Mouse (Mus musculus) megakaryocyte, embryonic 14.5 days (primary cell): Measurements from ENCODE around the gene Sertad3. TPM values are rescaled to one million over a fixed set of nuclear protein-coding genes. Genes with fewer than 3 reads are reported as not detected.

Experiments used
- H3K27me3 ChIP-seq: replicated peaks from 2 replicates; pipeline ENCODE3; 2012; ENCODE audit warnings: inconsistent platforms
- H3K36me3 ChIP-seq: replicated peaks from 2 replicates; pipeline ENCODE3; 2012; ENCODE audit warnings: low read length, inconsistent platforms, mixed read lengths
- H3K4me1 ChIP-seq: 2 replicates; pipeline ENCODE4 v1.6.1; 2012; ENCODE audit warnings: inconsistent platforms
- H3K4me3 ChIP-seq: replicated peaks from 2 replicates; pipeline ENCODE3; 2012; ENCODE audit warnings: moderate library complexity, mild to moderate bottlenecking, inconsistent platforms
- H3K9me3 ChIP-seq: 2 replicates; pipeline ENCODE4 v1.6.1; 2012; ENCODE audit warnings: inconsistent platforms
- FLI1 ChIP-seq: IDR thresholded peaks from 2 replicates; pipeline ENCODE4 v1.6.1; 2012; ENCODE audit warnings: low read length, inconsistent platforms, mixed read lengths
- GATA1 ChIP-seq: IDR thresholded peaks from 3 replicates; pipeline ENCODE4 v1.6.1; 2012; ENCODE audit warnings: mixed read lengths, low read length, inconsistent platforms, borderline replicate concordance
- polyA plus RNA-seq: library from polyadenylated mRNA; stranded (reverse); fragments of >175 nt; gene quantifications from 2 replicates; pipeline ENCODE4 v1.2.3, GENCODE M21; 2012; ENCODE audit warnings: low replicate concordance; ENCODE audit not compliant: insufficient read depth

Gene Sertad3
- polyA plus RNA-seq, 1 experiment = 28.2 TPM

DNA sequence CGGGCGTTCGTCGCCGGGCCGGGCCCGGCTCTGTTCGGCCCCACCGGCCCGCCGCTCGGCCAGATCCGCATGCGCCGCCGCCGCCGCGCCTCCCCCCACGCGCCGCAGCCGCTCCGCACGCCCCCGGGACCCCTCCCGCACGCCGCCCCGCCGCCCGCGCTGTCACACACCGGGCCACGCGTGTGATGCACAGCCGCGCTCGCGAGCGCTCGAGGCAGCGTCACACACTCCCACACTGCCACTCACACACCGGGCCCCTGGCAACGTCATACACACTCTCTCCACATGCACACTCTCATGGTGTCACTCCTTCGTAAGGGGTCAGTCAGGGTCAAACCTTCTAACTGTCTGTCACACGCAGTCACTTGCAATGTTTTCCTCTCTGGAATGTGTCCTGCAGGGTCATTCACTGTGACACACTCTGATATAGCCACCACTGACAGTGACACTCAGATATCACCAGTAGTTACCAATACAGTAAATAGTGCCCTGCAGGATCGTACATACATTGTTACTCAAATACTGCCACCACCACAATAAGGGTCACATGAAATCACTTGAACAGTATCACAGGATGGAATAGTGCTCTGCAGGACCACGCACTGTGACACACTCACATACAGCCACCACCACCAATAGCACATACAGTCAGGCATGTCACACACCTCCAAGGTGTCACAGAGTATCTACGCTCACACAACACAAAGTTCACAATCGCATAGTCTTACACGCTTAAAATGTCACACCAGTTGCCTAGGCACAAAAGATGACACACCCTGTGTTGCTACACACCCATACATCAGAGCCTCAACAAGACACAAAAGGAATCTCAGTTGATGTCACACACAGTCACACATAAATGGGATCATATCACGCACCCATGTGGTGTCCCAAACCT, 26.8 kb upstream of the Sertad3 start:
- Histone ChIP-seq H3K9me3 (peaks cover 7% of the 10 kb centered on the region; the same call in 1 of the 2 replicates), H3K36me3 (peaks cover 12% of the 10 kb centered on the region), H3K27me3 (peaks cover 43% of the 10 kb centered on the region), H3K4me1 (peaks cover 54% of the 10 kb centered on the region), H3K4me3 (peak overlapping the region; percentile 96)
- TF ChIP-seq FLI1 (no peak), GATA1 (no peak)

DNA sequence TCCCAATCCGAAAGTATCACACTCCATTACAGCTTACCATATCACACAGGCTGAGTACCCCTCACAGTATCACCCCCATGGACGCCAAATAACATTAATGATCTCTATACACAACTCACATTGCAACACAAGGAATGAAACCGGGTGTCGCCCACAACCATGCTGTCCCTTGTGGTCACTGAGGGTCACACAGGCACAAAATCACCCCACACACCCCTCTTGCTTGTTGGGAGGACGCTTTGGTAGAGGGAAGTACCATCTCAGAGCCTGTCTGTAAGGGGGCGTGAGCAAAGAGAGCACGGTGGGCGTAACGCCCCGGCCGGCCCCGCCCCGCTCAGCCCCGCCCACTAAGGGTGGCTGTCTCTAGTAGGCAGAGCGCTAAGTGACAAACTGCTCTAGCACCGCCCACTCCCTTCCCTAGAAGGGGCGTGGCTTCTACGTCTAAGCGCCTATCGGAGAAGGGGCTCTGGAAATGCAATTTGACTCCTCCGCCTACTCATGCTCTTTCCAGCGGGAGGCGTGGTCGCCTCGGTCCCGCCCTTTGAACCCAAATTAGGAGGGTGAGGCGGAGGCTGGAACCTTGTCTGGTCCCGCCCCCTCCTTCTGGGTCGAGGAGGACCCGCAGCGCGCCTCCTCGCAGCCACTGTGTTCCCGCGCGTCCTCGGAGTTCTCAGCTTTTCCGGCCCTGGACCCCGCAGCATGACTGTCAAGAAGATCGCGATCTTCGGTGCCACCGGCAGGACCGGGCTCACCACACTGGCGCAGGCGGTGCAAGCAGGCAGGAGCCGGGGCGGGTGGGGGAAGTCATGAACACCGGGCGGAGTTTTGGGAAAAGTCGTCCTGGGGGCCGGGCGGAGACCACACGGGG, 25.9 kb upstream of the Sertad3 start, which contains the start of the genes Sptbn4 and Blvrb:
Gene Sptbn4, minus strand, starts transcription at position 268 of the 868 bp plus-strand sequence.
Gene Blvrb, plus strand, starts transcription at position 560 of the 868 bp plus-strand sequence.
- H3K36me3 ChIP-seq = peaks cover 21% of the 10 kb centered on the region
- H3K4me3 ChIP-seq = peak within 1 kb of the TSS; percentile 96
- TF ChIP-seq GATA1 (no peak), FLI1 (no peak)
- peaks cover 63% of the 10 kb centered on the region for H3K4me1 ChIP-seq
- peaks cover 38% of the 10 kb centered on the region for H3K27me3 ChIP-seq
- H3K9me3 ChIP-seq = peaks cover 4% of the 10 kb centered on the region; the same call in 1 of the 2 replicates

DNA sequence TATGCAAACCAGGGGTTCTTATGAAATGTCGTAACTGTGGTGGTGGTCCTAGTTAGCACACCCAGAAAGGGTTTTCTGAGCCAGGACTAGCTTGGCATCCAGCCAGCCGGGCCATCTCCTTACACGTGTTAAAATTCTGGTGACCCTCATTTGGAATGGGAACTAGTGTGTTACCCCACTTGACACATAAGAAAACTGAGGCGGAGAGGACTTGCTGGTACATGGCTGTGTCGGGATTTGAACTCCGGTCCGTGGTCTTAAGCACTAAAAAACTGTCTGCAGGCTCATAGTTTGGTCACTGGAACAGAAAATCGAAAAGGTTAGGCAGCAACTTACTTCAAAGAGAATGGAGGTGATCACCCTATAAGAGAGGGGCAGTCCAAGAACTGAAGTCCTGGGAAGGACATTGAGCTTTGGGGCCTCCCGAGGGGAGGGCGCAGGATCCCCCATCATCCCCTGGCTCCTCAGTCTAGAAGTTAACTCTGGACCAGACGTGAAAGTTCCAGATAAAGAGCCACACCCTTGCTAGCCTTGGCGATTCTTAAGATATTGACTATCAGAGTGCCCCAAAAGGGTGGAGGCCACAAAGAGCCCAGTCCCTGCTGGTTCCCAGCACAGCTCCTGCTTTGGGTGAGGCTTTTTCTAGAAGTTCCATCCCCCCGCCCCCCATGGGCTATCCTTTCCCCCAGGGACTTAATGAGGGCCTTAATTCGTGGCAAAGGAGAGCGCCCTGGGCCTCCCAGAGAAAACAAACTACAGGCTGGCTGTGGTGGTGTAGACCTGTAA, 25.0 kb upstream of the Sertad3 start:
- Histone ChIP-seq H3K36me3 (peaks cover 28% of the 10 kb centered on the region), H3K27me3 (peaks cover 31% of the 10 kb centered on the region), H3K9me3 (peaks cover 4% of the 10 kb centered on the region; the same call in 1 of the 2 replicates), H3K4me3 (peak overlapping the region; percentile 96), H3K4me1 (peaks cover 65% of the 10 kb centered on the region)
- TF ChIP-seq FLI1 = no peak
- no peak for TF ChIP-seq GATA1

DNA sequence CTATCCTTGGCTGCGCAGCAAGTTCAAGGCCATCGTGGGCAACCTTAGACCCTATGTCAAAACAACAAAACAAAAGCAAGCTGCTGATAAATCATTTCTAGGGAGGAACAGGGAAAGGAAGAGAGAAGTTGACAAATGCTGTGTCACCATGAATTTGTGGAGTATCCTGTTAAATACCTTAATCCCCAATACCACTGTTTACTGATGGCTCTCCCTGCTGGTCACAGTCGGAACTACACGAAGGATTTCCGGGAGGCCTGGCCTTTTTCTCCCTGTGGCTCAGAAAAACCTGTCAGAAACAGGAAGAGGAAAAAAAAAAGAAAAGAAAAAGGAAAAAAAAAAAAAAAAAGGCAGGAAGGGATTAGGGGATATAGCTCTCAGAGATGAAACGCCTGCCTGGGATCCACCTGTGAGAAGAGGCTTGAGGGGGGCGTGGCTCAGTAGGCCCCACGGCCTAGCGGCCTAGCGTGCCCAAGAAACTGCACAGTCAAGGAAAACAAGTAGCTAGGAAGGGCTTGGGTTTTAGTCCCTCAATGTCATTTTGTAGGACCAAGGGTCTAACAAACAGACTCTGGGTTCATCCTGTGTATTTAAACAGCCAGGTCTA, 24.2 kb upstream of the Sertad3 start:
- TF ChIP-seq FLI1 = no peak
- no peak for TF ChIP-seq GATA1
- Histone ChIP-seq H3K9me3 (peaks cover 4% of the 10 kb centered on the region; the same call in 1 of the 2 replicates), H3K4me3 (peak overlapping the region; percentile 96), H3K36me3 (peaks cover 29% of the 10 kb centered on the region), H3K27me3 (peaks cover 28% of the 10 kb centered on the region), H3K4me1 (peaks cover 71% of the 10 kb centered on the region)

DNA sequence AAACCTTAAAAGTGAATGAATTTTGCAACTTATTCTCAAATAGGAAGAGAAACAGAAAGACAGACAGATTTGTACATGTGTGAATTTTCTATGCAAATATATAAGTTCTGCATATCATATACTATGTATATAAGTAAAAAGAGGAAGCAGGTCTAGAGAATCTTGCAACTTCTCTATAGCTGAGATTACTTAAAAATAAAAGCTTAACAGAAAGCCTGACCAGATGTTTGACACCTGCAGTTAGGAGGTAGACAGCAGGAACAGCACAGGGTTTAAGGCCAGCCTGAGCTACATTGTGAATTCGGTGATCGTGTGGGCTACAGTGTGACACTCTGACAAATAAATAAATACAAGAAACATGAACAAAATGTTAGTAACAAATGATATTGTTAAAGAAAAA, 22.2 kb upstream of the Sertad3 start:
- TF ChIP-seq GATA1 (no peak), FLI1 (no peak)
- no peak overlapping the region for H3K4me3 ChIP-seq
- H3K36me3 ChIP-seq = peaks cover 40% of the 10 kb centered on the region
- H3K4me1 ChIP-seq = peaks cover 81% of the 10 kb centered on the region
- H3K9me3 ChIP-seq = no peaks in the 10 kb centered on the region
- peaks cover 9% of the 10 kb centered on the region for H3K27me3 ChIP-seq

DNA sequence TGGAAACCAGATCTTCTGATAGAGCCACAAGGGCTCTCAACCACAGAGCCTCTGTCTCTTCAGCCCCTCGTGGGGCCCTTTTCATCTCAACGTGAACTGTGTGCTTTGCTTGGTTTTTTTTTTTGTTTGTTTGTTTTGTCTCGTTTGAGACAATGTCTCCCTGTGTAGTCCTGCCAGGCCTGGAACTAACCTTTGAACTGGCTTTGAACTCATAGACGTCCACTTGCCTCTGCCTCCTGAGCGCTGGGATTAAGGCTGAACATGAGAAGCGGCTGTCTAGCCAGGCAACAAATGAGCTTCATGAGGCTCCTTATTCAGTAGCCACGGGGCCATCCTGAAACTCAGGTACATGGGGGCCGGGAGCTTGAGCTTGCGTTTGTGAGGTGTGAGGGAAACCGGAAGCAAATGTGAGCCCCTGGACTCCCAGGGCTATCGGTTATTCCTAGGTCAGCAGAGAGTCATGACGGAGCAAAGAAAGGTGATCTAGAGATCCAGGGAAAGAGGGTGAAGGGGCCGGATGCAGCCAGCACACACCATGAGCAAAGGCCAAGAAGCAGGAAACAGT, 21.3 kb upstream of the Sertad3 start:
- Histone ChIP-seq H3K4me3 (no peak overlapping the region), H3K36me3 (peaks cover 47% of the 10 kb centered on the region), H3K9me3 (no peaks in the 10 kb centered on the region), H3K27me3 (no peaks in the 10 kb centered on the region), H3K4me1 (peaks cover 74% of the 10 kb centered on the region)
- TF ChIP-seq FLI1 (no peak), GATA1 (no peak)

DNA sequence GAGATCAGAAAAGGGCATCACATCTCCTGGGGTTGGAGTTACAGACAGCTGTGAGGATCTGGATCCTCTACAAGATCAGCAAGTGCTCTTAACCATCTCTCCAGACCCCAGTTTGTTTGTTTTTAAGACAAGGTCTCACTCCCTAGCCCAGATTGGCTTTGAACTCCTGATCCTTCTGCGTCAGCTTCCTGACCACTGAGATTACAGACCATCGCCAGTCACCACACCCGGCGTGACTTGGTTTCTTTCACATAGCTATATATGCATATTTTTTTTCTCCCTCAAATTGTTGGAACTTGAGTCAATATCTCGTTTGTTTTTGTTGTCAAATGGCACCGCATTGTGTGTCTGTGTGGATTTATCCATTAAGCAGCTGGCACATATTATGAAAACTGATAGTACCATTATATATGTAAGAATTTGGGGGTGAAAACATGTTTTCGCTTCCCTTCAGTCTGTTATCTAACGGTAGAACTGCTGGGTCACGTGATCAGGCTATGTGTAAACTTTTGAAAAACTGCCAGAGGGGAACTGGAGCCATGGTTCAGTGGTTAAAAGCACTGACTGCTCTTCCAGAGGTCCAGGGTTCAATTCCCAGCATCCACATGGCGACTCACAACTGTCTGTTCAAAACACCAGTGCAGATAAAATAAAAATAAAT, 19.0 kb upstream of the Sertad3 start:
- Histone ChIP-seq H3K36me3 (peaks cover 64% of the 10 kb centered on the region), H3K27me3 (no peaks in the 10 kb centered on the region), H3K4me3 (no peak overlapping the region), H3K9me3 (no peaks in the 10 kb centered on the region), H3K4me1 (peaks cover 80% of the 10 kb centered on the region)
- TF ChIP-seq GATA1 = no peak
- no peak for TF ChIP-seq FLI1

DNA sequence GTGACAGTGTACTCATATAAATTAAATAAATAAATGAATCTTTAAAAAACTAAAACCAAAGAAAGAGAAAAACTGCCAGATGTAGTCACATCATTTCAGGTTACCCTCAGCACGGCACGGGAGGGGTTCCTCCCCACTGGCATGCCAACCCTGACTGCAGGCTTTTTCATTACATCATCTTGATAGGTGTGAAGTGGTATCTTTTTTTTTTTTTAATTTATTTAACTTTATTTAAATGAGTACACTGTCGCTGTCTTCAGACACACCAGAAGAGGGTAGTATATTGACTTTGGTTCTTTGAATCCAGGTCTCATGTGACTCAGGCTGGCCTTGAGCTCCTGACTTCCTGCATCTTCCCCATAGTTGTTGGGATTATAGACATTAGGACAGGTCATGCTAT, 18.3 kb upstream of the Sertad3 start:
- Histone ChIP-seq H3K4me1 (peaks cover 80% of the 10 kb centered on the region), H3K36me3 (peaks cover 70% of the 10 kb centered on the region), H3K27me3 (no peaks in the 10 kb centered on the region), H3K9me3 (no peaks in the 10 kb centered on the region), H3K4me3 (no peak overlapping the region)
- TF ChIP-seq FLI1 (no peak), GATA1 (no peak)
